Mouse (Mus musculus) small intestine, adult 2 months (tissue): Measurements from ENCODE around the gene Aff1. TPM values are rescaled to one million over a fixed set of nuclear protein-coding genes. Genes with fewer than 3 reads are reported as not detected.

Experiments used
- H3K27ac ChIP-seq: fragments of 200-500 bp; 2 replicates; pipeline ENCODE4 v1.5.1; 2012; ENCODE audit warnings: low read depth, low read length, control low read depth, inconsistent platforms; ENCODE audit not compliant: insufficient read depth
- H3K27me3 ChIP-seq: fragments of 200-500 bp; 2 replicates; pipeline ENCODE4 v1.6.1; 2012; ENCODE audit warnings: mild to moderate bottlenecking, moderate library complexity, low read length, inconsistent platforms; ENCODE audit not compliant: control insufficient read depth, insufficient read depth
- H3K36me3 ChIP-seq: fragments of 200-500 bp; 2 replicates; pipeline ENCODE4 v1.6.1; 2012; ENCODE audit warnings: mild to moderate bottlenecking, low read length, control low read depth, inconsistent platforms; ENCODE audit not compliant: control insufficient read depth, insufficient read depth
- H3K4me1 ChIP-seq: fragments of 200-500 bp; 2 replicates; pipeline ENCODE4 v1.6.1; 2012; ENCODE audit warnings: low read length, inconsistent platforms, mixed read lengths; ENCODE audit not compliant: control insufficient read depth, insufficient read depth, insufficient read length
- H3K4me3 ChIP-seq: fragments of 200-500 bp; 2 replicates; pipeline ENCODE4 v1.5.1; 2012; ENCODE audit warnings: low read depth, mild to moderate bottlenecking, control low read depth, inconsistent platforms, low read length, moderate library complexity
- CTCF ChIP-seq: fragments of 200-500 bp; IDR thresholded peaks from 2 replicates; pipeline ENCODE4 v1.5.1; 2012; ENCODE audit warnings: low read depth, mild to moderate bottlenecking, control low read depth, inconsistent platforms, low read length, moderate library complexity, mixed read lengths; ENCODE audit not compliant: insufficient replicate concordance, insufficient read length; ENCODE audit errors: extremely low read depth
- POLR2A ChIP-seq: fragments of 200-500 bp; IDR thresholded peaks from 2 replicates; pipeline ENCODE4 v1.6.1; 2012; ENCODE audit warnings: low read depth, mild to moderate bottlenecking, control low read depth, inconsistent platforms, low read length, moderate library complexity
- WGBS: fragments of 180-500 bp; shearing (Covaris S2); methylation state at CpG from one replicate; pipeline ENCODE4 v1.1.7; 2018; 5-methylcytosine and 5-hydroxymethylcytosine counted together
- polyA plus RNA-seq: library from polyadenylated mRNA; depleted of rRNA; stranded (reverse); fragments of >200 nt; gene quantifications from 2 replicates; pipeline ENCODE4 v1.2.3, GENCODE M21; 2012

Gene Aff1
- polyA plus RNA-seq, 1 experiment: 16.7 TPM

DNA sequence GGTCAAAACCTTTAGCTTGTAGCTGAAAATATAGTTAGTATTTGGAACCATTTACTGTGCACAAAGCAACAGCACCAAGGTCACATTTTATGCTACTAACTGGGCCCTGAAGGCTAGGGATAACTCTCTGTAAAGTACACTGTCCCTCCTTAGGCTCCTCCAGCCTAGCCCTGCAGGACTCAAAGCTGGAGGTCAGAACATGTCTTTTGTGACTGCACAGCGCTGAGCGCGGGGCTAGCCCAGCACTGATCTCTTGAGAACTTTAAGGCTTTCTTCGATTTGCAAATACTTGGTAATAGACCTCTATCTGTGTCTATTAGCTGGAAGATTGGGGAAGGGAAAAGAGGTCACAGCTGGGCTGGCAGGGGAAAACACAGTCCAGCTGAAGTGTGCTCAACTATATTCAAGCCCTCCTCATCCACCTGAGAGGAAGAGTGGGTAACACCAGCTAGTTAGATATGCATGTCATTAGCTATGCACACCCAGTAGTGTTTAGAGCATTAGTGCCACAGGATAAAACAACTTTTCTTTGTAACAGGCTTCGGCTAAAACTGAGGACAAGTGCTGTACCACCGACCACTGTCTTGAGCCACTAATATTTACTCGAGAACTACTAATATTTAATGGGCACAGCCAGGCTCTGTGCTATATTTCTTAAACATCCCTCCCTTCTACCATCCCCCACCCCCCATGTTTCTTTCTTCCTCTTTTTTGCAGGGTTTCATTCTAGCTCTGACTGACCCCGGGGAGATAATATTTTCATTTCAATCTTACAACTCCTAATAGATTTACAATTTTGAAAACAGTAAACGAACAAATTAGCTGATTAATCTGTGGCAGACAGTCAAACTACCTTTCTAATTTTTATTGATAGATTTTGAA lies 33.3 kb downstream of the Aff1 start:
- Histone ChIP-seq H3K4me3 (no peak overlapping the region), H3K36me3 (peaks cover 2% of the 10 kb centered on the region; the same call in 1 of the 2 replicates), H3K4me1 (no peaks in the 10 kb centered on the region; the same call in 1 of the 2 replicates), H3K27ac (no peak overlapping the region), H3K27me3 (no peaks in the 10 kb centered on the region)
- no peak for TF ChIP-seq CTCF
- no peak for TF ChIP-seq POLR2A
- 77% methylated on average over 9 of the region's 9 CpGs for WGBS

GRCm38 (mm10) chr5:103726281-103726938 lies 34.2 kb downstream of the Aff1 start:
- H3K4me1 ChIP-seq: no peaks in the 10 kb centered on the region; the same call in 1 of the 2 replicates
- TF ChIP-seq CTCF (no peak), POLR2A (no peak)
- H3K36me3 ChIP-seq: peaks cover 2% of the 10 kb centered on the region; the same call in 1 of the 2 replicates
- no peaks in the 10 kb centered on the region for H3K27me3 ChIP-seq
- 29% methylated on average over 8 of the region's 8 CpGs for WGBS
- peak overlapping the region; percentile 44; the same call in 1 of the 2 replicates for H3K27ac ChIP-seq
- no peak overlapping the region for H3K4me3 ChIP-seq

DNA sequence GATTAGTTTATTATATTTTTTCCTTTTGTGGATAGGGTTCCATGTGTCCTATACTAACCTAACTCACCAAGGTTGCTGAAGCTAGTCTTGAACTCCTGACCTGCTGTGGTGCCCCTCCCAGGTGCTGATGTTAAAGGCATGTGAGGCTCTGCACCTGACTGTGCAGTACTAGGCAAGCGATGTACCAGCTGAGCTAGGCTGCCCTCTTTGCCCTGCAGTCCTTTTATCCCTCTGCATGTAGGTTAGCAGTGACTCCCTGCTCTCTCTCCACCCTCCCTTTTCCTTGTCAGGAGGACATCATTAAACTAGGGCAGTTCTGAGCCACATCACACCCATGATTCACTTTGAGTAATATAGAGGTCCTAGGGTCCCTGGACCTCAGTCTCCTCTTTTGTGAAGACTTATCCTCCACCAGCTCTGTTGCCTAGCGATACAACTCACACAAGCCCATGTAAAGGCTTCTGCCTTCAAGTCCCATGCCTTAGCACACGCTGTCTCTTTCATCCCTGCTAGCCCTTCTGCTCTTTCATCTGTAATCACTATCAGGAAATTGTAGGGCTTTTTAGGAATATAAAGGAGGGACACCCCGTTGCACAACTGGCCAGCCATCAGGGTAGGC lies 35.7 kb downstream of the Aff1 start:
- WGBS: 90% methylated on average over 4 of the region's 4 CpGs
- TF ChIP-seq POLR2A (no peak), CTCF (no peak)
- Histone ChIP-seq H3K27ac (no peak overlapping the region), H3K4me3 (no peak overlapping the region), H3K4me1 (no peaks in the 10 kb centered on the region; the same call in 1 of the 2 replicates), H3K36me3 (peaks cover 2% of the 10 kb centered on the region; the same call in 1 of the 2 replicates), H3K27me3 (no peaks in the 10 kb centered on the region)

DNA sequence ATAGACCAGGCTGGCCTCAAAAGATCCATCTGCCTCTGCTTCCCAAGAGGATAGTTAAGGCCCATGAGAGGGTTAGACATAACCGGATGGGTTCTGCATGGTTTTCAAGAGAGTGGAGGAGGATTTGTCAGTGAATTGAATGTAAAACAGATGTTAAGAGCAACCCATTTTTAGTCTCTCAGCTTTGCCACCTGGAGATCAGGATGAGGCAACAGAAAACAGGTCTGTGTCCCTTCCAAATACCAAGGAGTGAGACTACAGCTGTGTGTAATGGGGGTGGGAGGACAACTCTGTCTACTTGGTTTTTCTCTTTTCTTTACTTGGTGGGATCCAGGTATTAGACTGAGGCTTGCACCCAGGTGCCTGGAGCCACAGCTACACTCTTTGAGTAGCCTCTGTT lies 37.1 kb downstream of the Aff1 start:
- Histone ChIP-seq H3K4me1 (no peaks in the 10 kb centered on the region; the same call in 1 of the 2 replicates), H3K27me3 (no peaks in the 10 kb centered on the region), H3K4me3 (no peak overlapping the region), H3K27ac (no peak overlapping the region), H3K36me3 (no peaks in the 10 kb centered on the region)
- TF ChIP-seq CTCF (no peak), POLR2A (no peak)
- WGBS: 98% methylated on average over 1 of the region's 1 CpGs

GRCm38 (mm10) chr5:103730142-103730541 lies 38.0 kb downstream of the Aff1 start:
- no peaks in the 10 kb centered on the region for H3K36me3 ChIP-seq
- no peak for TF ChIP-seq POLR2A
- no peak for TF ChIP-seq CTCF
- no peaks in the 10 kb centered on the region for H3K27me3 ChIP-seq
- no peak overlapping the region for H3K4me3 ChIP-seq
- H3K27ac ChIP-seq: no peak overlapping the region
- 94% methylated on average over 1 of the region's 1 CpGs for WGBS
- peaks cover 1% of the 10 kb centered on the region; the same call in 1 of the 2 replicates for H3K4me1 ChIP-seq

DNA sequence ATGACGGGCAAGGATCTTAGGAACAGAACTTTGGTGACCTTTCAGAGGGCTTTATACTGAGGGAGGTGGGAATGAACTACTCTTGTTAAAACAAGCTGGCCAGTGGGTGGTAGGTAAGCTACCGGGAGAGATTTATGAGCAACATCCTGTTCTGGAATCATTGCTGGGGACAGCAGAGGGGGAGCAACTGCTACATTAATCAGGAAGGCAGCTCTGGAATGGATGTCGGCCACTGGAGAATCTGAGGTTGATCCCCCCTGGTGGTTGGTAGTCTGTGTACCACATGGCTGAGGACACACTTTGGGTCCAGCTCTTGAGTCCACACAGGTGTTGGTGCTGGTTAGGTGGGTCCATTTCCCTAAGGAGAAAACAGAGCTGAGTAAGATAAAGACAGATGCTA lies 38.6 kb downstream of the Aff1 start:
- TF ChIP-seq POLR2A: no peak
- no peak for TF ChIP-seq CTCF
- Histone ChIP-seq H3K36me3 (no peaks in the 10 kb centered on the region), H3K4me1 (peaks cover 6% of the 10 kb centered on the region; the same call in 1 of the 2 replicates), H3K27ac (no peak overlapping the region), H3K4me3 (no peak overlapping the region), H3K27me3 (no peaks in the 10 kb centered on the region)
- WGBS: 84% methylated on average over 3 of the region's 3 CpGs

- H3K4me1 ChIP-seq: peaks cover 17% of the 10 kb centered on the region; the same call in 1 of the 2 replicates
- no peak overlapping the region for H3K4me3 ChIP-seq
- TF ChIP-seq CTCF: no peak
- TF ChIP-seq POLR2A: no peak
- H3K27me3 ChIP-seq: no peaks in the 10 kb centered on the region
- 87% methylated on average over 4 of the region's 4 CpGs for WGBS
- H3K27ac ChIP-seq: no peak overlapping the region
- H3K36me3 ChIP-seq: no peaks in the 10 kb centered on the region
Observed at GRCm38 (mm10) chr5:103732581-103732980, 40.4 kb downstream of the Aff1 start.
